In the genomic region with DNA sequence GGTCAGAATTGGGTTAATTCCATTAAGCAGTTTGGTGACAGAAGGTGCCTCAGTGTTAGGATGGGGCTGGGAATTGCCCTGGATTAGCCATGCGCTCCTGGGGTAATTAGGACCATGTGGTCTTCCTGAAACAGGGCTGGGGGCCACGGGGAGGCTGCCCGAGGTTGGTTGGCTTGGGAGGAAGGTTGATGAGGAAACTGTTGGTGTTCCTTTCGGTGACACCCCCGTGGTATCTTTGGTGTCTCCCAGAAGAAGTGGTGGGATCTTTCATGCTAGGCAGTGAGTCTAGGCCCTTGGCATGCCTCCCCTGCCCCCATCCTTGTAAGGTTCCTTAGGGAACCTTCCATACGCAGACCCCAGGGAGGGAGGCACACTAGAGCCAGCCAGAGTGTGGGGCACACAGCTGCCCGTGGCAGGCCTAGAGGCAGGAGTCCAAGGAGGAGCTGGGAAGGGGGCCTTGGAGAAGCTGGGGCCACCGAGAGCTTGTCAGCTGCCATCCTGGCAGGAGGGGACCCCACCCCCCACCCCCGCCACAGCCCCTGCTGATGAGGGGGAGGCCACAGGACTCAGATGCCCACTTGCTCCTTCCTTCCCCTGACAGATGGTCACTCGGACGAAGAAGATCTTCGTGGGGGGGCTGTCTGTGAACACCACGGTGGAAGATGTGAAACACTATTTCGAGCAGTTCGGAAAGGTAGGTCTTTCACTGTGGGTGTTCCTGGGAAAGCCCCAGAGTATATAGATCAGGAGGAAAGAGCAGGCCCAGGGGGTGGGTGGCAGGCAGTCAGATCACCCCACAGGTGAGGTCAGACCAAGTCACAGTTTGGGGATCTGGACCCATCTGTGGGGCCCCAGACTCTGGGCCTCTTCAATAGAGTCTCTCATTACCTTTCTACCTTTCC, we compare ENCODE assay signal across 9 mouse cellular contexts. TPM values are rescaled to one million over a fixed set of nuclear protein-coding genes. Genes with fewer than 3 reads are reported as not detected.
DNase-seq lines count a peak whose midpoint lies in the region; ATAC-seq and TF ChIP-seq lines count a peak whose summit lies in the region.
"Had no signal": no experiment of that assay in that cellular context is flagged by ENCODE, and none has a peak within 500 bp of the region (broad histone marks: within the 10 kb centered on the region; RNA-seq: fewer than 3 reads in every experiment).

No protein-coding gene starts in this region.

- peaks cover 91% of the 10 kb centered on the region for H3K4me1 ChIP-seq in E14TG2a.4 (replicated peaks; ENCODE audit: low read depth, low read length)
- H3K4me1 ChIP-seq in hindbrain, embryonic 13.5 days (replicated peaks) = peaks cover 94% of the 10 kb centered on the region
- H3K4me1 ChIP-seq in midbrain, embryonic 14.5 days (ENCODE audit: control insufficient read depth, insufficient read depth, low read length) = peaks cover 70% of the 10 kb centered on the region
- no peaks in the 10 kb centered on the region for H3K4me1 ChIP-seq in liver, postnatal 0 days (ENCODE audit: insufficient read depth)

- 10% methylated on average over 15 of the region's 15 CpGs for WGBS in hindbrain, embryonic 13.5 days
- WGBS in midbrain, embryonic 14.5 days = 4% methylated on average over 15 of the region's 15 CpGs
- WGBS in liver, postnatal 0 days (ENCODE audit: insufficient replicate concordance) = 62% methylated on average over 15 of the region's 15 CpGs

- H3K9me3 ChIP-seq in E14TG2a.4 (ENCODE audit: low read length) = no peaks in the 10 kb centered on the region
- H3K9me3 ChIP-seq in hindbrain, embryonic 13.5 days = no peaks in the 10 kb centered on the region
- H3K9me3 ChIP-seq in midbrain, embryonic 14.5 days (ENCODE audit: control insufficient read depth, low read length) = no peaks in the 10 kb centered on the region
- no peaks in the 10 kb centered on the region for H3K9me3 ChIP-seq in liver, postnatal 0 days (ENCODE audit: low read length)
- H3K9me3 ChIP-seq: liver, embryonic 13.5 days had no signal

- H3K27ac ChIP-seq in hindbrain, embryonic 13.5 days = peak overlapping the region; percentile 100
- peak overlapping the region; percentile 100 for H3K27ac ChIP-seq in midbrain, embryonic 14.5 days (replicated peaks; ENCODE audit: low read depth, low read length)
- no peak overlapping the region for H3K27ac ChIP-seq in liver, postnatal 0 days (ENCODE audit: low read depth)
- H3K27ac ChIP-seq: liver, embryonic 13.5 days had no signal

- peak overlapping the region; percentile 92 for H3K4me2 ChIP-seq in hindbrain, embryonic 13.5 days
- H3K4me2 ChIP-seq in midbrain, embryonic 14.5 days (ENCODE audit: low read length) = peak overlapping the region; percentile 96
- H3K4me2 ChIP-seq in liver, postnatal 0 days (ENCODE audit: low read depth, low read length) = no peak overlapping the region
- H3K4me2 ChIP-seq: liver, embryonic 13.5 days had no signal

- H3K9ac ChIP-seq in hindbrain, embryonic 13.5 days = peak overlapping the region; percentile 83
- peak overlapping the region; percentile 73 for H3K9ac ChIP-seq in midbrain, embryonic 14.5 days (replicated peaks; ENCODE audit: low read length)
- no peak overlapping the region for H3K9ac ChIP-seq in liver, postnatal 0 days (replicated peaks)
- H3K9ac ChIP-seq: liver, embryonic 13.5 days had no signal

- DNase-seq in embryo, embryonic 10.5 days (ENCODE audit: low spot score) = peak; percentile 58
- peak; percentile 60 for DNase-seq in midbrain, embryonic 14.5 days
- no peak for DNase-seq in liver, postnatal 0 days
- DNase-seq in adrenal gland, adult (ENCODE audit: inconsistent age in 2 of 2, low spot score in 1 of 2) = no peak
- DNase-seq: liver, embryonic 13.5 days had no signal

- H3K36me3 ChIP-seq in E14TG2a.4 (ENCODE audit: insufficient read depth, low read length) = peaks cover 28% of the 10 kb centered on the region; the same call in 1 of the 2 replicates
- peaks cover 27% of the 10 kb centered on the region for H3K36me3 ChIP-seq in hindbrain, embryonic 13.5 days
- peaks cover 41% of the 10 kb centered on the region for H3K36me3 ChIP-seq in midbrain, embryonic 14.5 days (ENCODE audit: control insufficient read depth, insufficient read depth, low read length)
- H3K36me3 ChIP-seq in liver, postnatal 0 days (replicated peaks; ENCODE audit: insufficient read depth, low read length) = no peaks in the 10 kb centered on the region
- H3K36me3 ChIP-seq: liver, embryonic 13.5 days had no signal

- ATAC-seq in hindbrain, embryonic 13.5 days (ENCODE audit: low FRiP score) = no peak
- no peak for ATAC-seq in midbrain, embryonic 14.5 days (ENCODE audit: low FRiP score, low TSS enrichment)
- ATAC-seq in megakaryocyte, adult 5-6 weeks (ENCODE audit: poor library complexity, severe bottlenecking) = no peak
- no peak for ATAC-seq in liver, postnatal 0 days
- ATAC-seq in megakaryocyte progenitor cell, adult 5-6 weeks (replicated peaks; ENCODE audit: poor library complexity) = no peak

- peak overlapping the region; percentile 69 for H3K4me3 ChIP-seq in E14TG2a.4 (replicated peaks; ENCODE audit: low read length)
- H3K4me3 ChIP-seq in hindbrain, embryonic 13.5 days = peak overlapping the region; percentile 36
- H3K4me3 ChIP-seq in midbrain, embryonic 14.5 days (replicated peaks; ENCODE audit: low read depth, low read length) = peak overlapping the region; percentile 31
- H3K4me3 ChIP-seq in liver, postnatal 0 days (ENCODE audit: low read depth, low read length) = no peak overlapping the region
- H3K4me3 ChIP-seq: liver, embryonic 13.5 days had no signal

- H3K27me3 ChIP-seq in E14TG2a.4 (ENCODE audit: insufficient read depth, low read length) = peaks cover 34% of the 10 kb centered on the region
- H3K27me3 ChIP-seq in hindbrain, embryonic 13.5 days = no peaks in the 10 kb centered on the region
- H3K27me3 ChIP-seq in midbrain, embryonic 14.5 days (ENCODE audit: control insufficient read depth, insufficient read depth, low read length) = no peaks in the 10 kb centered on the region
- H3K27me3 ChIP-seq in liver, postnatal 0 days (ENCODE audit: insufficient read depth, low read length) = peaks cover 42% of the 10 kb centered on the region

- TF ChIP-seq CTCF in E14TG2a.4 (conservative IDR thresholded peaks at IDR 0.05; ENCODE audit: low read length) = no peak
- no peak for TF ChIP-seq CTCF in liver, postnatal 0 days (IDR thresholded peaks at IDR 0.05; ENCODE audit: low read depth)

- TF ChIP-seq EP300 in liver, postnatal 0 days (IDR thresholded peaks at IDR 0.05; ENCODE audit: low read depth) = no peak

RNA-seq across cellular contexts. Expression of a gene that starts 5.7 kb away (rescaled TPM):
- polyA plus RNA-seq in hindbrain, embryonic 13.5 days (2015; fragmentation: Nextera tagmentation; extraction: Ambion mirVana) = 71.8 and 76.9 TPM in 2 replicates
- polyA plus RNA-seq in midbrain, embryonic 14.5 days (2014; fragmentation: Nextera tagmentation; extraction: Ambion mirVana) = 71.6 and 101 TPM in 2 replicates
- not detected in 2 replicates for total RNA-seq in megakaryocyte, adult 5-6 weeks (2015)
- not detected in 2 replicates for total RNA-seq in megakaryocyte, adult 5-6 weeks (2017)
- polyA plus RNA-seq in liver, postnatal 0 days (2015; fragmentation: Nextera tagmentation; extraction: Ambion mirVana) = 0.15 and 0.26 TPM in 2 replicates
- total RNA-seq in megakaryocyte progenitor cell, adult 5-6 weeks (2015) = not detected in 2 replicates
- not detected in 2 replicates for total RNA-seq in megakaryocyte progenitor cell, adult 5-6 weeks (2017)

RNA-seq across cellular contexts. Expression of a gene that starts 31.0 kb away (rescaled TPM):
- not detected in 2 replicates for polyA plus RNA-seq in hindbrain, embryonic 13.5 days (2015; fragmentation: Nextera tagmentation; extraction: Ambion mirVana)
- not detected in 2 replicates for polyA plus RNA-seq in midbrain, embryonic 14.5 days (2014; fragmentation: Nextera tagmentation; extraction: Ambion mirVana)
- total RNA-seq in megakaryocyte, adult 5-6 weeks (2015) = not detected in 2 replicates
- not detected in 2 replicates for total RNA-seq in megakaryocyte, adult 5-6 weeks (2017)
- not detected in 2 replicates for polyA plus RNA-seq in liver, postnatal 0 days (2015; fragmentation: Nextera tagmentation; extraction: Ambion mirVana)
- not detected in 2 replicates for total RNA-seq in megakaryocyte progenitor cell, adult 5-6 weeks (2015)
- total RNA-seq in megakaryocyte progenitor cell, adult 5-6 weeks (2017) = not detected in 2 replicates
- polyA plus RNA-seq: liver, embryonic 13.5 days had no signal

RNA-seq across cellular contexts. Expression of a gene that starts 49.4 kb away (rescaled TPM):
- polyA plus RNA-seq in hindbrain, embryonic 13.5 days (2015; fragmentation: Nextera tagmentation; extraction: Ambion mirVana) = 30.0 TPM in 2 replicates
- polyA plus RNA-seq in midbrain, embryonic 14.5 days (2014; fragmentation: Nextera tagmentation; extraction: Ambion mirVana) = 23.8 and 25.9 TPM in 2 replicates
- 3.6 and 5.4 TPM in 2 replicates for total RNA-seq in megakaryocyte, adult 5-6 weeks (2015)
- total RNA-seq in megakaryocyte, adult 5-6 weeks (2017) = 2.0 and 3.3 TPM in 2 replicates
- 3.5 and 3.9 TPM in 2 replicates for polyA plus RNA-seq in liver, postnatal 0 days (2015; fragmentation: Nextera tagmentation; extraction: Ambion mirVana)
- 9.8 and 12.3 TPM in 2 replicates for total RNA-seq in megakaryocyte progenitor cell, adult 5-6 weeks (2015)
- 2.8 and 4.6 TPM in 2 replicates for total RNA-seq in megakaryocyte progenitor cell, adult 5-6 weeks (2017)

Comparison
In these comparisons a context has a peak if more than half of its experiments do, and no peak if none do; other contexts are left out.
1. DNase-seq: peak in embryo, embryonic 10.5 days (single experiment) and midbrain, embryonic 14.5 days (single experiment); none in liver, postnatal 0 days (single experiment) and adrenal gland, adult (0 of 2).
2. RNA of a gene that starts 5.7 kb away (polyA plus RNA-seq): 71.6 to 101 TPM in midbrain, embryonic 14.5 days and 71.8 to 76.9 TPM in hindbrain, embryonic 13.5 days; 0.15 to 0.26 TPM in liver, postnatal 0 days; every median in the first group is over 10 times any median in the second.